Mouse (Mus musculus) Patski (cell line): ENCODE data around the gene Mapt. TPM values are rescaled to one million over a fixed set of nuclear protein-coding genes. Genes with fewer than 3 reads are reported as not detected.
"Not testable (repeated sequence)": the region's sequence is repeated elsewhere in the genome, so short reads cannot be mapped to it uniquely, and the experiment has no call there.

ENCODE experiments used
- ATAC-seq: fragments of 100-300 bp; one replicate; pipeline ENCODE4 v1.8.0; 2021
- CTCF ChIA-PET: fragments of 350-600 bp; sonication (Branson Sonifier 250); formaldehyde crosslinking; loops from one replicate; lab custom pipeline; 2022; ENCODE audit warnings: inconsistent platforms; lab: Charles Lee
- POLR2A ChIA-PET: fragments of 350-600 bp; sonication (Branson Sonifier 250); formaldehyde crosslinking; loops from one replicate; lab custom pipeline; 2022; ENCODE audit warnings: antibody characterized with exemption, inconsistent platforms; lab: Charles Lee
- DNase-seq: peaks from one replicate; pipeline ENCODE4 v3.0.0-alpha.2; 2011; ENCODE audit warnings: low read depth, low spot score
- H3K27me3 ChIP-seq: fragments of 371-371 bp; one replicate; pipeline ENCODE4 v1.5.1; 2021
- CTCF ChIP-seq: fragments of 100-300 bp; IDR thresholded peaks from one replicate; pipeline ENCODE4 v1.5.1; 2021
- in situ Hi-C: fragments of 300-500 bp; cut with MboI; formaldehyde crosslinking; loops from 3 replicates; pipeline ENCODE4 v1.11.1; 2018; ENCODE audit warnings: low pct_unique_long_range_greater_than_20kb, mixed read lengths
- polyA plus RNA-seq: library from polyadenylated mRNA; unstranded; gene quantifications from one replicate; pipeline ENCODE4 v1.2.3, GENCODE M21; 2021

Gene Mapt
- polyA plus RNA-seq, 1 experiment from 2014 or later = 27.2 TPM

GRCm38 (mm10) chr11:104232141-104233061 lies 1.2 kb downstream of the Mapt start:
- POLR2A ChIA-PET = interaction anchor here (0.9 kb wide), 1 partner anchor 18 kb away, joined by 3 read pairs; no protein-coding TSS in a partner anchor
- in situ Hi-C loops = loop anchor here (5.0 kb wide), 1 partner anchor 45 kb away; no protein-coding TSS in a partner anchor

GRCm38 (mm10) chr11:104233101-104233500 lies 1.9 kb downstream of the Mapt start:
- DNase-seq (no peak), ATAC-seq (no peak)
- ChIA-PET POLR2A (interaction anchor here (0.9 kb wide), 1 partner anchor 19 kb away, joined by 3 read pairs; no protein-coding TSS in a partner anchor), CTCF (interaction anchor here (1.4 kb wide), 1 partner anchor 57 kb away, joined by 4 read pairs; no protein-coding TSS in a partner anchor)
- TF ChIP-seq CTCF = no peak
- no peaks in the 10 kb centered on the region for H3K27me3 ChIP-seq
- in situ Hi-C loops = loop anchor here (5.0 kb wide), 1 partner anchor 44 kb away; no protein-coding TSS in a partner anchor

More at GRCm38 (mm10) chr11:104232141-104233061, 1.2 kb downstream of the Mapt start:
- no peaks in the 10 kb centered on the region for H3K27me3 ChIP-seq
- TF ChIP-seq CTCF = no peak
- CTCF ChIA-PET = interaction anchor here (1.0 to 1.8 kb wide), 3 partner anchors 20 to 57 kb away, joined by 3 to 7 read pairs (median 4); no protein-coding TSS in a partner anchor
- DNase-seq = no peak
- no peak for ATAC-seq

GRCm38 (mm10) chr11:104233574-104234206 lies 2.5 kb downstream of the Mapt start:
- ATAC-seq = no peak
- in situ Hi-C loops = loop anchor here (5.0 kb wide), 1 partner anchor 44 kb away; no protein-coding TSS in a partner anchor
- ChIA-PET CTCF (interaction anchor here (1.2 to 1.4 kb wide), 2 partner anchors 12 to 56 kb away, joined by 4 read pairs; no protein-coding TSS in a partner anchor), POLR2A (no interaction called here)
- no peaks in the 10 kb centered on the region for H3K27me3 ChIP-seq
- no peak for TF ChIP-seq CTCF
- DNase-seq = no peak

- in situ Hi-C loops = loop anchor here (5.0 kb wide), 1 partner anchor 43 kb away; no protein-coding TSS in a partner anchor
- ChIA-PET CTCF (interaction anchor here (1.2 kb wide), 1 partner anchor 11 kb away, joined by 4 read pairs; no protein-coding TSS in a partner anchor), POLR2A (no interaction called here)
- no peak for ATAC-seq
- no peak for DNase-seq
- no peaks in the 10 kb centered on the region for H3K27me3 ChIP-seq
- TF ChIP-seq CTCF = no peak
These were observed 3.5 kb downstream of the Mapt start for GRCm38 (mm10) chr11:104234680-104235079.

- DNase-seq = no peak
- in situ Hi-C loops = no loop called here
- TF ChIP-seq CTCF = no peak
- POLR2A ChIA-PET = interaction anchor here (1.0 kb wide), 1 partner anchor 10 kb away, joined by 3 read pairs; no protein-coding TSS in a partner anchor
- ATAC-seq = no peak
- no peaks in the 10 kb centered on the region for H3K27me3 ChIP-seq
- CTCF ChIA-PET = no interaction called here
These were observed 4.7 kb downstream of the Mapt start for GRCm38 (mm10) chr11:104235881-104236280.

GRCm38 (mm10) chr11:104237226-104237625 lies 6.0 kb downstream of the Mapt start:
- in situ Hi-C loops = no loop called here
- ATAC-seq (no peak), DNase-seq (no peak)
- TF ChIP-seq CTCF = peak; percentile 46
- ChIA-PET CTCF (no interaction called here), POLR2A (interaction anchor here (0.6 to 1.5 kb wide), 3 partner anchors 9 to 59 kb away, joined by 4 to 5 read pairs (median 4); no protein-coding TSS in a partner anchor)
- no peaks in the 10 kb centered on the region for H3K27me3 ChIP-seq

GRCm38 (mm10) chr11:104237958-104238747 lies 7.0 kb downstream of the Mapt start:
- DNase-seq = no peak
- CTCF ChIA-PET = no interaction called here
- ATAC-seq = peak; percentile 68
- POLR2A ChIA-PET = interaction anchor here (1.2 kb wide), 1 partner anchor 8 kb away, joined by 4 read pairs; no protein-coding TSS in a partner anchor
- in situ Hi-C loops = no loop called here
- TF ChIP-seq CTCF = no peak
- no peaks in the 10 kb centered on the region for H3K27me3 ChIP-seq

GRCm38 (mm10) chr11:104245478-104245877 lies 14.3 kb downstream of the Mapt start:
- ChIA-PET CTCF (interaction anchor here (0.7 to 1.5 kb wide), 5 partner anchors 11 to 40 kb away, joined by 3 to 4 read pairs (median 3); no protein-coding TSS in a partner anchor), POLR2A (interaction anchor here (0.5 to 0.9 kb wide), 5 partner anchors 8 to 627 kb away, joined by 3 to 4 read pairs (median 3); no protein-coding TSS in a partner anchor)
- ATAC-seq, in situ Hi-C loops, DNase-seq, H3K27me3 ChIP-seq: not testable (repeated sequence)

- POLR2A ChIA-PET = interaction anchor here (0.7 to 1.0 kb wide), 4 partner anchors 9 to 26 kb away, joined by 3 to 8 read pairs (median 4); no protein-coding TSS in a partner anchor
- no peak for TF ChIP-seq CTCF
- ATAC-seq (peak; percentile 75), DNase-seq (peak; percentile 25)
- in situ Hi-C loops = no loop called here
- H3K27me3 ChIP-seq = no peaks in the 10 kb centered on the region
- CTCF ChIA-PET = interaction anchor here (0.7 to 1.5 kb wide), 6 partner anchors 12 to 46 kb away, joined by 3 to 4 read pairs (median 3); no protein-coding TSS in a partner anchor
These were observed 15.0 kb downstream of the Mapt start for GRCm38 (mm10) chr11:104246171-104246694.
